Mouse (Mus musculus) adrenal gland, adult 2 months (tissue): ENCODE data around the gene Inppl1. TPM values are rescaled to one million over a fixed set of nuclear protein-coding genes. Genes with fewer than 3 reads are reported as not detected.

Experiments
- microRNA-seq, 2 experiments: library from miRNA; unstranded; fragments of <30 nt; microRNA quantifications; one replicate each; pipeline ENCODE4 v1.2.0; 2021
- polyA plus RNA-seq: library from polyadenylated mRNA; depleted of rRNA; stranded (reverse); fragments of >200 nt; gene quantifications from 2 replicates; pipeline ENCODE4 v1.2.3, GENCODE M21; 2012; rRNA removed
- total RNA-seq, 2 experiments: library from RNA; stranded (reverse); gene quantifications; 2 replicates each; pipeline ENCODE4 v1.2.3; 2021

Gene Inppl1
- total and polyA plus RNA-seq, 3 experiments: 81.2 to 139 (median 90.1) TPM

Small RNAs within 50 kb of the gene (microRNA-seq; reads per million reads assigned to microRNA genes)
- gene Gm22655: 0 reads per million in 2 experiments

Other genes starting within 250 kb of the Inppl1 start
- gene Clpb, start 174.6 kb downstream of the Inppl1 start, total RNA-seq: 10 to 100 TPM; 87.6 to 89.5 TPM
- gene Clpb, start 174.6 kb downstream of the Inppl1 start, polyA plus RNA-seq: 23.6 and 27.8 TPM in 2 replicates
- 10 to 100 TPM; 15.6 to 45.9 TPM for gene Phox2a, start 19.9 kb downstream of the Inppl1 start, total RNA-seq
- 40.1 and 48.0 TPM in 2 replicates for gene Phox2a, start 19.9 kb downstream of the Inppl1 start, polyA plus RNA-seq
- gene Folr2, start 19.0 kb upstream of the Inppl1 start, total RNA-seq: 1 to 10 TPM; 3.2 to 4.5 TPM
- gene Folr2, start 19.0 kb upstream of the Inppl1 start, polyA plus RNA-seq: 3.9 and 5.0 TPM in 2 replicates
- 10 to 100 TPM; 34.2 to 35.7 TPM for gene Anapc15, start 25.5 kb upstream of the Inppl1 start, total RNA-seq
- gene Anapc15, start 25.5 kb upstream of the Inppl1 start, polyA plus RNA-seq: 32.3 and 39.9 TPM in 2 replicates
- 10 to 100 TPM in 1 of 2 experiments, under 1 TPM in 1; 0.86 to 22.0 TPM for gene Folr1, start 32.6 kb upstream of the Inppl1 start, total RNA-seq
- 1.3 and 2.6 TPM in 2 replicates for gene Folr1, start 32.6 kb upstream of the Inppl1 start, polyA plus RNA-seq
- gene Lamtor1, start 67.7 kb upstream of the Inppl1 start, total RNA-seq: 100 to 1,000 TPM; 106 to 131 TPM
- 298 TPM in 2 replicates for gene Lamtor1, start 67.7 kb upstream of the Inppl1 start, polyA plus RNA-seq
- not detected for gene Tomt, start 68.1 kb upstream of the Inppl1 start, total RNA-seq
- gene Tomt, start 68.1 kb upstream of the Inppl1 start, polyA plus RNA-seq: not detected in 2 replicates
- 10 to 100 TPM; 11.7 to 17.3 TPM for gene Lrrc51, start 95.7 kb upstream of the Inppl1 start, total RNA-seq
- gene Lrrc51, start 95.7 kb upstream of the Inppl1 start, polyA plus RNA-seq: 9.4 and 10.3 TPM in 2 replicates
- gene Numa1, start 95.9 kb upstream of the Inppl1 start, total RNA-seq: 100 to 1,000 TPM; 167 to 176 TPM
- gene Numa1, start 95.9 kb upstream of the Inppl1 start, polyA plus RNA-seq: 89.3 and 96.6 TPM in 2 replicates
- 10 to 100 TPM in 1 of 2 experiments, 1 to 10 TPM in 1; 6.1 to 22.2 TPM for gene Il18bp, start 180.5 kb upstream of the Inppl1 start, total RNA-seq
- 15.5 and 18.2 TPM in 2 replicates for gene Il18bp, start 180.5 kb upstream of the Inppl1 start, polyA plus RNA-seq
- 10 to 100 TPM; 28.5 to 36.9 TPM for gene Rnf121, start 227.2 kb upstream of the Inppl1 start, total RNA-seq
- 12.3 and 12.8 TPM in 2 replicates for gene Rnf121, start 227.2 kb upstream of the Inppl1 start, polyA plus RNA-seq
- 10 to 100 TPM; 11.8 to 12.0 TPM for gene Xndc1, start 227.3 kb upstream of the Inppl1 start, total RNA-seq
- 22.3 and 29.9 TPM in 2 replicates for gene Xndc1, start 227.3 kb upstream of the Inppl1 start, polyA plus RNA-seq
- under 1 TPM; 0.63 to 0.79 TPM for gene Xntrpc, start 227.5 kb upstream of the Inppl1 start, total RNA-seq
- 2.4 and 2.5 TPM in 2 replicates for gene Xntrpc, start 227.5 kb upstream of the Inppl1 start, polyA plus RNA-seq
- gene Trpc2, start 244.9 kb upstream of the Inppl1 start, total RNA-seq: under 1 TPM in 1 of 2 experiments, not detected in 1; 0.35 TPM
- not detected in 2 replicates for gene Trpc2, start 244.9 kb upstream of the Inppl1 start, polyA plus RNA-seq